Mouse (Mus musculus) liver, embryonic 14.5 days (tissue): ENCODE results near the gene Rftn2. TPM values are rescaled to one million over a fixed set of nuclear protein-coding genes. Genes with fewer than 3 reads are reported as not detected.
A peak's percentile ranks its signal among the peaks of the same experiment; 100 is the strongest.

ENCODE experiments used
- ATAC-seq: fragments of 200-750 bp; cut with Nextera tagmentation; 2 replicates; pipeline ENCODE4 v1.8.0; 2017; ENCODE audit warnings: moderate number of reproducible peaks, mild to moderate bottlenecking, moderate library complexity; ENCODE audit not compliant: insufficient read depth
- DNase-seq, 3 experiments: peaks; one replicate each; pipeline ENCODE4 v3.0.0-alpha.2; 2012 to 2013; ENCODE audit warnings: low read depth in 3 of 3, low spot score in 3 of 3
- H3K27ac ChIP-seq: fragments of 300-500 bp; sonication (generic); 2 replicates; pipeline ENCODE4 v1.5.1; 2014; ENCODE audit warnings: moderate library complexity, mild to moderate bottlenecking, control low read depth, inconsistent platforms
- H3K27me3 ChIP-seq: fragments of 300-500 bp; sonication (generic); 2 replicates; pipeline ENCODE4 v1.6.1; 2014; ENCODE audit warnings: mild to moderate bottlenecking, low read length, moderate library complexity; ENCODE audit not compliant: control insufficient read depth, insufficient read depth
- H3K36me3 ChIP-seq: fragments of 300-500 bp; sonication (generic); replicated peaks from 2 replicates; pipeline ENCODE4 v1.6.1; 2014; ENCODE audit warnings: low read depth; ENCODE audit not compliant: control insufficient read depth, insufficient read depth
- H3K4me1 ChIP-seq, 2 experiments: fragments of 200-500 bp in 1 of 2; fragments of 300-500 bp in 1 of 2; sonication (generic) in 1 of 2; replicated peaks; 2 replicates each; pipeline ENCODE4 v1.6.1; 2012 to 2014; ENCODE audit warnings: antibody characterized with exemption in 1 of 2, inconsistent platforms in 1 of 2, low read length in 1 of 2; ENCODE audit not compliant: control insufficient read depth in 2 of 2, insufficient read depth in 2 of 2
- H3K4me2 ChIP-seq: fragments of 300-500 bp; sonication (generic); 2 replicates; pipeline ENCODE4 v1.6.1; 2014; ENCODE audit warnings: low read depth, mild to moderate bottlenecking, control low read depth, moderate library complexity
- H3K4me3 ChIP-seq, 2 experiments: fragments of 200-500 bp in 1 of 2; fragments of 300-500 bp in 1 of 2; sonication (generic) in 1 of 2; 2 replicates each; pipeline ENCODE4 v1.5.1; 2012 to 2014; ENCODE audit warnings: low read depth in 2 of 2, low read length in 2 of 2, mild to moderate bottlenecking in 2 of 2, control low read depth in 1 of 2, inconsistent platforms in 1 of 2, moderate library complexity in 1 of 2; ENCODE audit not compliant: insufficient read depth in 1 of 2
- H3K9ac ChIP-seq: fragments of 300-500 bp; sonication (generic); replicated peaks from 2 replicates; pipeline ENCODE4 v1.6.1; 2014; ENCODE audit warnings: mild to moderate bottlenecking, control low read depth, moderate library complexity
- H3K9me3 ChIP-seq: fragments of 300-500 bp; sonication (generic); 2 replicates; pipeline ENCODE4 v1.6.1; 2016; ENCODE audit warnings: low read length, mixed read lengths; ENCODE audit not compliant: control insufficient read depth
- CTCF ChIP-seq: IDR thresholded peaks from 2 replicates; pipeline ENCODE4 v1.5.1; 2016; ENCODE audit warnings: antibody characterized with exemption, low read depth, control low read depth
- EP300 ChIP-seq: IDR thresholded peaks from 2 replicates; pipeline ENCODE4 v1.6.1; 2016; ENCODE audit warnings: antibody characterized with exemption, low read depth
- WGBS: fragments of 180-500 bp; shearing (Covaris S2); extraction: QIAGEN DNeasy Blood & Tissue Kit; methylation state at CpG from one replicate; pipeline ENCODE4 v1.1.7; 2014; ENCODE audit not compliant: insufficient replicate concordance; 5-methylcytosine and 5-hydroxymethylcytosine counted together
- polyA plus RNA-seq, 2 experiments: library from polyadenylated mRNA; depleted of rRNA in 1 of 2; stranded (reverse) in 1 of 2; unstranded in 1 of 2; fragments of >200 nt; fragmentation: Nextera tagmentation in 1 of 2; extraction: Ambion mirVana in 1 of 2; gene quantifications; 2 replicates each; pipeline versions ENCODE4 v1.2.1 to v1.2.3; 2012 to 2014

Rftn2 gene
- polyA plus RNA-seq, 2 experiments = 0.37 to 0.38 TPM

- peak in 1 of 3 experiments; percentile 16 for DNase-seq
- Histone ChIP-seq H3K4me1 (peaks cover 11 to 18% of the 10 kb centered on the region in 2 experiments), H3K27ac (peak overlapping the region; percentile 58), H3K27me3 (no peaks in the 10 kb centered on the region), H3K9ac (peak overlapping the region; percentile 76), H3K9me3 (no peaks in the 10 kb centered on the region), H3K4me2 (peak overlapping the region; percentile 100), H3K4me3 (peak overlapping the region; percentile 67 to 72), H3K36me3 (no peaks in the 10 kb centered on the region; the same call in 1 of the 2 replicates)
- TF ChIP-seq EP300 (no peak), CTCF (no peak)
- ATAC-seq = no peak
- 18% methylated on average over 13 of the region's 13 CpGs for WGBS
Observed at GRCm38 (mm10) chr1:55238496-55238895, 11.9 kb upstream of the Rftn2 start.

- H3K27ac ChIP-seq = peak overlapping the region; percentile 58
- peak overlapping the region; percentile 76 for H3K9ac ChIP-seq
- no peaks in the 10 kb centered on the region for H3K27me3 ChIP-seq
- H3K4me2 ChIP-seq = peak overlapping the region; percentile 100
- DNase-seq = peak in 1 of 3 experiments; percentile 7
- H3K4me1 ChIP-seq = peaks cover 11 to 18% of the 10 kb centered on the region in 2 experiments
- H3K9me3 ChIP-seq = no peaks in the 10 kb centered on the region
- peak overlapping the region; percentile 67 to 72 for H3K4me3 ChIP-seq
- no peak for ATAC-seq
- no peaks in the 10 kb centered on the region; the same call in 1 of the 2 replicates for H3K36me3 ChIP-seq
- under 1% methylated on average over 23 of the region's 23 CpGs for WGBS
- TF ChIP-seq EP300 = no peak
- no peak for TF ChIP-seq CTCF
Observed at GRCm38 (mm10) chr1:55237643-55238161, 11.1 kb upstream of the Rftn2 start.

GRCm38 (mm10) chr1:55236890-55237642 lies 10.5 kb upstream of the Rftn2 start, which contains the start of gene Mars2:
Gene Mars2, plus strand, starts transcription at chr1:55237177.
- Histone ChIP-seq H3K27me3 (no peaks in the 10 kb centered on the region), H3K27ac (peak within 1 kb of the TSS; percentile 58), H3K4me2 (peak within 1 kb of the TSS; percentile 100), H3K36me3 (no peaks in the 10 kb centered on the region; the same call in 1 of the 2 replicates), H3K9ac (peak within 1 kb of the TSS; percentile 76), H3K4me3 (peak within 1 kb of the TSS; percentile 67 to 72), H3K9me3 (no peaks in the 10 kb centered on the region), H3K4me1 (peaks cover 11 to 18% of the 10 kb centered on the region in 2 experiments)
- WGBS = under 1% methylated on average over 82 of the region's 82 CpGs
- DNase-seq = peak; percentile 86 to 88 (median 87)
- peak; percentile 98 for ATAC-seq
- TF ChIP-seq EP300 (no peak), CTCF (peak; percentile 43)

- no peaks in the 10 kb centered on the region for H3K27me3 ChIP-seq
- peak overlapping the region; percentile 59 to 72 for H3K4me3 ChIP-seq
- ATAC-seq = no peak
- peak overlapping the region; percentile 61 for H3K9ac ChIP-seq
- peak overlapping the region; percentile 100 for H3K4me2 ChIP-seq
- no peak overlapping the region; the same call in 1 of the 2 replicates for H3K27ac ChIP-seq
- no peak for TF ChIP-seq EP300
- no peak for TF ChIP-seq CTCF
- H3K4me1 ChIP-seq = peaks cover 9 to 18% of the 10 kb centered on the region in 2 experiments
- H3K36me3 ChIP-seq = no peaks in the 10 kb centered on the region; the same call in 1 of the 2 replicates
- 21% methylated on average over 5 of the region's 5 CpGs for WGBS
- H3K9me3 ChIP-seq = no peaks in the 10 kb centered on the region
- peak in 1 of 3 experiments; percentile 10 for DNase-seq
Observed at GRCm38 (mm10) chr1:55236487-55236886, 9.9 kb upstream of the Rftn2 start.
